Mouse (Mus musculus) adrenal gland, postnatal 14 days (tissue): ENCODE measurements at regions not wholly inside any gene's neighbourhood (a gene's known extent, or its start where the extent isn't known, plus 50 kb on each side); places are given as distances from the start of the nearest gene placed in this dataset.

ENCODE experiments used
- DNase-seq: peaks from one replicate; pipeline ENCODE4 v3.0.0; 2021; ENCODE audit warnings: mixed read lengths

- DNase-seq: no peak
Measured at GRCm38 (mm10) chr11:112464386-112464785, 317.6 kb upstream of the Sox9 start.

DNA sequence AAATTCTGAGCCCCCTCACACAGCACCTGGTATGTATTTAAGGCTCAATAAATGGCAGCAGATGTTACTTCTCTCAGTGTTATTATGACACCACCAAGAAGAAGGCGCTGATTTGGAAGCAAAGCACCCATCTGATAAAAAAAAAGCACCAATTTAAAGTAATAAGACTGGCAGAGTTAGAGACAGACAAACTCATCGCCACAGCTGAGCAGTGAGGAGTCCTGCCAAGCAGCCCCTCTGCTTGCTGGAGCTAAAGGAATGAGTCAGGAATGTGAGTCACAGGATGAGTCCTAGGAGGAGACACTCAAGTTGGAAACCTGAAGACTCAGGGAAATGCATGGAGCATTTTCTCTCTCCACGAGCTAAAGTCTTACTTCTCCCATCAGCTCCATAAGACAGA lies 311.7 kb upstream of the Sox9 start:
- DNase-seq: no peak

DNA sequence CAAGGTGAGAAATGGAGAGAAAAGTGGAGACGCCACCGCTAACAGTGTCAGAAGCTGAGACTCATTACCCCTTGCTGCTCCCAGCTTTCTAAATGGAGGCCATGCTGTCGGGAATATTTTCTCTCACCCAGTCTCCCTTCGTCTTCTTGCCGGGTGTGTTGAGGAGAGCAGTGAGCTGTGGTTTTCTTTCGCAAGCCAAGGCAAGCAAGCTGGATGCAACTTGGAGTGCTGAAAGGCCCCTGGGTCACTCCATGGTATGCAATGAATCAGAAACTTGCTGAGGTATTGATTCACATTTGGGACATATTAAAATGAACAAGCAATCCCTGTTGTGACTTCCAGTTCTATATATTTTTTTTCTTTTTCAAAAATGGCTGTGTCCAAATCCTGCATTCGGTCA lies 308.8 kb upstream of the Sox9 start:
- no peak for DNase-seq

GRCm38 (mm10) chr11:112473681-112474080 lies 308.3 kb upstream of the Sox9 start:
- DNase-seq: no peak

GRCm38 (mm10) chr11:112480360-112480759 lies 301.7 kb upstream of the Sox9 start:
- no peak for DNase-seq

DNA sequence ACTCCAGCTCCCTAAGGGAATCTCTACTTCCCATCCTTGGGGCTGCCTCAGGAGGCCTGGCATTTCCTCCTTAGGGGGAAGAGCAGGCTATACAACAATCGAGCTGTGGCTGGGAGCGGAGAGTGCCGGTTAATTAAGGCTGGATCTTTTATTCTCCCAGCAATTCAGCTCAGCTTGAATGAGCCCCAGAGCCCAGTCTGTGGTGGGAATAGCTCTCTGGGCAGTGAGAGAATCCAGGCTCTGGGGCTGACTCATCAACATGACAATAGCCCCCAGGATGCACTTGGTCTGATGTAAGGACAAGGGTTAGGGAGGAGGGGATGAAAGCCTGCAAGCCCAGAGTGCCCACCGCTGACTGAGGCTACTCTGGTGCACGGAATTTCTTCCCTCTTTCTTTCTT lies 280.2 kb upstream of the Sox9 start:
- DNase-seq: no peak

- no peak for DNase-seq
Measured at GRCm38 (mm10) chr11:112519076-112519475, 262.9 kb upstream of the Sox9 start.

GRCm38 (mm10) chr11:112524983-112525382 lies 257.0 kb upstream of the Sox9 start:
- no peak for DNase-seq

GRCm38 (mm10) chr11:112542573-112542972 lies 239.5 kb upstream of the Sox9 start:
- no peak for DNase-seq

DNA sequence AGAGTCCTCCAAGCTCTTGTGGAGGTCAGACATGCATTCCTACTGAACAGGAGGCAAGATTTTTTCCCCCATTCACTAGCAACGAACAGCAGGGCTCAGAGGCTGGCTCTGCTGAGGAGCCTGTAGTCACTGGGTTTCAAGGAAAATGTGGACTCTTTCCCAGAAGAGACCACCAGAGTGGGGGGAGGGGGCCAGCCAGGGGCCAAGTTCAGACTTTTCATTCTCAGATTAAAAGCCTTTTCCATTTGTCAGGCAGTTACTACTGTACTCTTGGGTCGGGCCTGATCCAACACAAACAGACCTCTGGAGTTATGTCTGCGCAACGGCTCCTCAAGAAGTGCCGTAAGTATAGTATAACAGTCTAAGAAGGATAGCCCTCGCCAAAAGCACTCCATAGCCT lies 238.6 kb upstream of the Sox9 start:
- no peak for DNase-seq

DNA sequence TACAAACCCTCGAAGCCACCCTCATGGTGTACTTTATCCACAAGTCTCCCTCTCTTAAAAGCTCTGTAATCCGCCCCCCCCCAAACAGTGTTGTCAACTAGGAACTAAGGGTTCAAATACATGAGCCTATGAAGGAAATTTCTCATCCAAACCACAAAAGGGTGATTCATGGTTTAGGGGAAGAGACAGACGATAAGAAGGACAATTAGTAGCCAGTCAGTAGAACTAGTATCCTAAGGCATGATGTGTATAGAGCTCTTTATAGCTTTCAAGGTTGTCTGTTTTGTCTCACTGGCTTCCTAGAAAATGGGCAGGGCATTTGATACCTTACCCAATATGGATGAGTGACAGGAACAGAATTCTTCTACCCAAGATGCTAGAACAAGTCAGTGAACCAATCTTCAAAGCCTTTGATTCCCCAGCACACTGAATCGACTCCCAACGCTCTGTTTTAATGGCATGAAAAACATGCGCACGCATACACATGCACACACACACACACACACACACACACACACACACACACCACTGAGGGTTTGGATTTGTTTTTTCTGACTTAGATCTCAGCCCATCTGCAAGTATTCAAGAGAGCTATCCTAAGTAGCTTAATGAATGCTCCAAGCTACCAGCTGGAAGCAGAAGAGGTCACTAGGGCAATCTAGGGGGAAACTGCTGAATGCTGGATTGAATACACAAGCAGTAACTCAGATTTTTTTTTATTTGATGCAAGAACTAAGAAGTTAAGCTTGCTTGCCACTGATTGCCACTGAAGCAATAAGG lies 236.6 kb upstream of the Sox9 start:
- no peak for DNase-seq

DNA sequence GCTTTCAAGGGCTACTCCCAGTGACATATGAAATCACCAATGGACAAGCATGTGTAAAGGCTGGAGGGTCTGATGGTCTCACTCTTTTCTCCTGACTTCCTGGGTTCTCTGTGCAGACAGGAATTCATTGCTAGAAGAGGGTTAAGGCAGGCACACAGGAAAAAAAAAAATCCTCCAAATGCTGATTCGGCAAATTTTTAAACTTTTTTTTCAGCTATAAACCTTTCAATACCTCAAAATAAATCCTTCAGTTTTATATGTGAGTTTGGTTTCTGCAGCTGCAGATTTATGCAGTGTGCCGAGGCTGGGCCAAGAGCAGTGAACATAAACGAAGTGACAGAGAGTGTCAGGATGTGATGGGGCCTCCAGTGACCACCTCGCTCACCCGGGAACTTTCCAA lies 235.9 kb upstream of the Sox9 start:
- no peak for DNase-seq

GRCm38 (mm10) chr11:112552838-112553237 lies 229.2 kb upstream of the Sox9 start:
- DNase-seq: no peak

- DNase-seq: no peak
Measured at GRCm38 (mm10) chr11:112563027-112563426, 219.0 kb upstream of the Sox9 start.

GRCm38 (mm10) chr11:112564706-112565215 lies 217.3 kb upstream of the Sox9 start:
- no peak for DNase-seq

GRCm38 (mm10) chr11:112566071-112566470 lies 216.0 kb upstream of the Sox9 start:
- DNase-seq: no peak

DNA sequence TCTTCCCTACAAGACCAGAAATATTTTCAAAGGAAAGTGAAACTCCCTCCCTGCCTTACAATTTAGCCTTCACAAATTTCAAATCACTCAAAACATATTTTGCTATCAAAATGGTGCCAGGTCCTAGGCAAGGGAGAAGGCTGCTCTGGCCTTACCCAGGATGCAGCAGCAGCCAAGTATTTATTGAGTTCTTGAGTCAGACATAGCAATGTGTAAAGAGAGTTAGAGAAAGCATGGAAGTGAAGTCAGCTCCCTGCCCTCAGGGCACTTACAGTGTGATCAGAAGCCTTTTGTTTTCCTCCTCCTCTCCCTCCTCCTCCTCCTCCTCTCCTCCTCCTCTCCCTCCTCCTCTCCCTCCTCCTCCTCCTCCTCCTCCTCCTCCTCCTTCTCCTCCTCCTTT lies 194.6 kb upstream of the Sox9 start:
- no peak for DNase-seq

DNA sequence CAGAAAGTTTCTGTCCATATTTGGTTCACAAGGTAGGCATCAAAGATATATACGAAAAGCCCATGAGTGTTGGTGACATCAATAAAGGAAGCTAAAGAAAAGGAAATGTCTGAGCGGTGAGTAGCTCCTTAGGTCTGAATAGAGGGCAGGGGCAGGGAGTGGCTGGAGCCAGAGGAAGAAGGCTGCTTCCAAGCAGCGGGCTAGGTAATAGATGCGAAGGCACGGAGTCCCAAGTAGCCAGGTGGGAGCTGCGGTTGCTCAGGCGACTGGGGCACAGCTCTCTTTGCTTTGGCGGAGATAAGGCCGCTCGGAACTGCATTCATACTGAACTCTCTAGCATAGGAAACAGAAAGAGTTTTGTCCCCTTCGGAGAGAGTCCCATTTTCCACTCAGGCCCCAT lies 193.9 kb upstream of the Sox9 start:
- DNase-seq: no peak

DNA sequence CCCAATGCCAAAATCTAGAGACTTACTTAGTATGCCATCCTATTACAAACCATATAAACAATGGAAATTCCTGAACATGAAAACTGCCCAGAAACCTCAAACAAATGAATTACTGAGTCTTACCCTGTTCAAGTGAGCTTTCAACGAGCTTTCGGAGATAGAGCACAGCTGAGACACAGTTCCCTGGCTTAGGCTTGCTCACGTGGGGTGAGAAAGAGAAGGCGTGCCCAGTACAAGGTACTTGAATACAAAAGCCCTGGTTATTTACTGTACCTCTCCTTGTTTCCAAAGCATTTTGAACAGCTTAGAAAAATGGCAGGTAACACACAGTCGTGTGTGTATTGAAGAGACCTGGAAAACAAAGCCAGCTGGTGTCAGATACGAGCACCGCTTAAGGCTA lies 191.8 kb upstream of the Sox9 start:
- no peak for DNase-seq

DNA sequence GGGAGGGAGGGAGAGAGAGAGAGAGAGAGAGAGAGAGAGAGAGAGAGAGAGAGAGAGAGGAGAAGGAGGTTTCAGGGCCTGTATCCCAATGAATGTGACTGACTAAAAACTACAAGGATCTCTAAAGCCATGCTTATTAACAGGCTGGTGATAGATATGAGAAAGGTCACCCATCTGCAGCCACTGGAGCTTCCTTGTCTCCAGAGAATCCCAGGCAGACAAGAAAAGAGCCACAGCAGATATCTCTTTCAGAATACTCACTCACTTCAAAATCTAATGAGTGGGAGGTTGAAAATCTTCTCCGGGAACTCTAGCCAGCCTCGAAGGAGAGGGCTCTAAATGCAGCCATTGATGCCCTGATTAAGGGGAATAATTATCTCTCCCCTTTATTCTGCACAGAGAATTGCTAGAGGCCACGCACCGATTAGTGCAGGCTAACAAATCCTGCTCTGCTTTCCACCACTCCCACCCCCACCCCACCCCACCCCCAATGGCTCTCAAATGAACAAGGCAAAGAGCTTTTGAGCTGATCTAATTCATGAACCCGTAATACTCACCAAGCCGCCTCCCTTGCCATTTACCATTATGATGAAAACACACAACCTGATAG lies 189.5 kb upstream of the Sox9 start:
- no peak for DNase-seq

DNA sequence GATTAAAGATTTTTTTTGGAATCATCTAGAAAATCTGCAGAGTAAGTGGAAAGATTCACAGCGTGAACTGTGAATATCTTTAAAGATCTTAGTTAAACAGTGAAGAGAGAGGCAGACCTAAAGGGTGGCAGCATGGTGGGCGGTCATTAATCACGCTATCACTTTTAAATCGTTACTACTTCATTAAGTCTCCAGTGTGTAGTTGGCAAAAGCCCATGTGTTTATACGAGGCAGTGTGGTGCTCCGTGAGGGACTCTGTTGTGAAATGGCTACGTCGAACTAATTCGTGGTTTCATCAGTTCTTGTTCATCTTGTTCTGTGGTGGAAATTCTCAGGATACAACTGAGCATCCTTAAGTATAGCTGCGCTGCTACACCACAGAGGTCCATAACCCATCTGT lies 188.2 kb upstream of the Sox9 start:
- DNase-seq: no peak

GRCm38 (mm10) chr11:112607359-112607758 lies 174.7 kb upstream of the Sox9 start:
- DNase-seq: no peak

DNA sequence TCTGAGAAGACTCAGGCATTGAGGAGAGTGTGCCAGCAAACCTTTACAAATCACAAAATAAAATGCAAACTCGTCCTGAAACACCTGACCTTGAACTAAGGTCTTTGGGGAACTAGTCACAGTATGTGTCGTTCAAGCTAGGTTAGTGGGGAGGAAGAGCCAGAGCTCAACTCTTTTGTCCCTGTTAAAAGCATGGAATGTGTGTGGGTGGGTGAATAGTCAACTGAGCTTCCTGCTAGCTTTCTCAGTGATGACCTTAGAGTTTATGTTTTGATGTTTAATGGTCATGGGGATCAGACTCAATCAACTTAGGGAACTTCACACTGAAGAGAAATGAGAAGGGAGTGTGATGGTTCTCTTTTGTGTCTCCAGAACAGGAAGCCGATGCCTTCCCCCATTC lies 172.7 kb upstream of the Sox9 start:
- no peak for DNase-seq

DNA sequence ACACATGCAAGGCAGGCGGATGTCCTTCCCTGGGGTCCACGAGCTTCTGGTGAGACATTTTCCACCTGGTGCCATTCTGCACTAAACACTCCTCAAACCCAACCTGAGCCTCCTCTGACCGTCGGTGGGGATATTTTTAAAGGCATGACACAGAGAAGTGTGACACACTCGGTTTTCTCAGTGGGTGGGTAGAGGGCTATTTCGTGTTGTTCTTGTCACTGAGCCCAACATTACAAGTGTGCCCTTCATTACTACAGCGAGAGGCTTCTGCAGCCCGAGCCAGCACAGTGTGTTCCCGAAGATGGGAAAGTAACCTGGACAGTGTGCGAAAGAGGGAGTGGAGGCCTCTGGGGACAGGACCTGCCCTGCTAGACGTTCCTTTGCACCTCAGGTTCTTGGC lies 171.0 kb upstream of the Sox9 start:
- no peak for DNase-seq
